Mouse (Mus musculus): ENCODE measurements around the gene Pigc. TPM values are rescaled to one million over a fixed set of nuclear protein-coding genes. Genes with fewer than 3 reads are reported as not detected.

Pigc gene
- polyA plus RNA-seq, 1 experiment from 2014 or later: 35.7 TPM

DNA sequence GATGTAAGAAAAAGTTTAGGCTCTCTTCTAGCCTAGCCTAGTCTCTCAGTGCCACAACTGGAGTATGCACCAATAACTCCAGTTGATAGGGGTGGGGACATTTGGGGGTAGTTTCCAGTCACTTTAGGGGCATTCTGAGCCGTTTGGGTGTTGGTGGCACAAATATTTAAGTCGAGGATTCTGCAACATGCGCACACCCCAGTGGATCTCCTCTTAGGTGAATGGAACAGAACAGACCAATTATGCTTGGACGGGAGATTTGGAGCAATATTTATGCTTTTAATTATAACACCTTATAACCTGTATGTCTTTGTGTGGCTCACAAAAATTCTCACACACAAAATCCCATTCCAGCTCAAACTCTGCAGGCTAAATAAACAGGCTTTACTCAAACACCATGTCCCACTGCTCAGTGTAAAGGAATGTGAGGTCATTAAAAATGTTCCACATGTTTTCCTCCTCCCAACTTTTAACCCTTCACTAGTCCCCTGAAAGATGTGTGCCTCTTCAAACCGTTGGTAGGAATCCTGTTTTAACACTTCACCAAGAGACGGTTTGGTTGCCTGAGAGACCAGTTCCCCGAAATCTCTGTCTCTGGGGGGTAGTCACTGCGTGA, 46.4 kb downstream of the Pigc start:
- Histone ChIP-seq H3K9ac (ENCODE audit: low read length) (no peak overlapping the region), H3K27me3 (ENCODE audit: control insufficient read depth, insufficient read depth, low read length) (no peaks in the 10 kb centered on the region), H3K9me3 (ENCODE audit: control insufficient read depth, low read length) (no peaks in the 10 kb centered on the region), H3K4me1 (ENCODE audit: control insufficient read depth, insufficient read depth, low read length) (no peaks in the 10 kb centered on the region), H3K4me3 (ENCODE audit: low read depth, low read length) (no peak overlapping the region), H3K36me3 (ENCODE audit: control insufficient read depth, insufficient read depth, low read length) (no peaks in the 10 kb centered on the region), H3K27ac (ENCODE audit: low read depth, low read length) (no peak overlapping the region), H3K4me2 (no peak overlapping the region)
- 61% methylated on average over 8 of the region's 8 CpGs for WGBS
- ATAC-seq (ENCODE audit: low FRiP score) (no peak), DNase-seq (ENCODE audit: low spot score, missing footprints) (no peak)

DNA sequence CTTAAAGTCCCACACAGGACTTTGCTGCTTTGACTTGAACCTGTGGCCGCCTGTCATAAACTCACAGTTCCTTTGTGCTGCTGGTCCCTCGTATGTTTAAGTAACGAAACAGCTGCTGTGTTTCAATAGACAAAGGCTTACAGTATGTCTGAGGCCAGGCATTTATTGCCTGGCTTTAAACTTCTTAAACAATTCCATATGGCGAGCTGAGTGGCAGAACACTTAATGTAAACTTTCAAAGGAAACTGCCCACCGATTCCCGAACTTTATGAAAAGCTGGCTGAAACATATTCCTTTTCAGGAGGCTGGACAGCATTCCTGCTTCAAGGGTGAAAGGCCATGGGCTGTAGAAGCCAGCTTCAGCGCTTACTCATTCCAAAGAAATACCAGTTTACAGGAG, 48.0 kb downstream of the Pigc start:
- Histone ChIP-seq H3K9ac (ENCODE audit: low read length) (no peak overlapping the region), H3K36me3 (ENCODE audit: control insufficient read depth, insufficient read depth, low read length) (no peaks in the 10 kb centered on the region), H3K4me3 (ENCODE audit: low read depth, low read length) (no peak overlapping the region), H3K4me2 (no peak overlapping the region), H3K27me3 (ENCODE audit: control insufficient read depth, insufficient read depth, low read length) (no peaks in the 10 kb centered on the region), H3K9me3 (ENCODE audit: control insufficient read depth, low read length) (no peaks in the 10 kb centered on the region), H3K4me1 (ENCODE audit: control insufficient read depth, insufficient read depth, low read length) (0 out of 2 replicates have a peak, but pooled peaks cover 2% of the 10 kb centered on the region), H3K27ac (ENCODE audit: low read depth, low read length) (no peak overlapping the region)
- WGBS: 68% methylated on average over 7 of the region's 7 CpGs
- no peak for ATAC-seq (ENCODE audit: low FRiP score)
- no peak for DNase-seq (ENCODE audit: low spot score, missing footprints)

GRCm38 (mm10) chr1:162017975-162018600, 49.1 kb downstream of the Pigc start:
- Histone ChIP-seq H3K4me3 (ENCODE audit: low read depth, low read length) (no peak overlapping the region), H3K27ac (ENCODE audit: low read depth, low read length) (no peak overlapping the region), H3K9ac (ENCODE audit: low read length) (no peak overlapping the region), H3K27me3 (ENCODE audit: control insufficient read depth, insufficient read depth, low read length) (no peaks in the 10 kb centered on the region), H3K36me3 (ENCODE audit: control insufficient read depth, insufficient read depth, low read length) (no peaks in the 10 kb centered on the region), H3K4me2 (no peak overlapping the region), H3K9me3 (ENCODE audit: control insufficient read depth, low read length) (no peaks in the 10 kb centered on the region), H3K4me1 (ENCODE audit: control insufficient read depth, insufficient read depth, low read length) (0 out of 2 replicates have a peak, but pooled peaks cover 2% of the 10 kb centered on the region)
- 85% methylated on average over 13 of the region's 13 CpGs for WGBS
- ATAC-seq (ENCODE audit: low FRiP score) (no peak), DNase-seq (ENCODE audit: low spot score, missing footprints) (no peak)

DNA sequence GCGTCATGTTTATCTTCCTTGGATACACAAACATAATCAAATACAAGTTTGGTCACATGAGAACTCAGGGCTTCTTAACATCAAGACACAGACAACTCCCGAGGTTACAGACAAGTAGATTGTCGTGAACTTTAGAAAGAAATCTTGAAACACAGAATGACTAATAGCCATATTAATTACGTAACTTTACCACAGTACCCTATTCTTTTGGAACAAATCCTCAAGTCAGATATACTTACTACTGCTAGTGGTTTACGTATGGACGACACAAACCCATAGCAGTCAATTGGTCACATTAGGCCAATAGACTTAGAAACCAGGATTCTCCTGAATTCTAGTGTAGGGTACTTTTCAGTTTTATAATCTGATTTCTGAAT, 49.6 kb downstream of the Pigc start:
- no peak overlapping the region for H3K27ac ChIP-seq (ENCODE audit: low read depth, low read length)
- DNase-seq (ENCODE audit: low spot score, missing footprints): no peak
- WGBS: 86% methylated on average over 6 of the region's 6 CpGs

DNA sequence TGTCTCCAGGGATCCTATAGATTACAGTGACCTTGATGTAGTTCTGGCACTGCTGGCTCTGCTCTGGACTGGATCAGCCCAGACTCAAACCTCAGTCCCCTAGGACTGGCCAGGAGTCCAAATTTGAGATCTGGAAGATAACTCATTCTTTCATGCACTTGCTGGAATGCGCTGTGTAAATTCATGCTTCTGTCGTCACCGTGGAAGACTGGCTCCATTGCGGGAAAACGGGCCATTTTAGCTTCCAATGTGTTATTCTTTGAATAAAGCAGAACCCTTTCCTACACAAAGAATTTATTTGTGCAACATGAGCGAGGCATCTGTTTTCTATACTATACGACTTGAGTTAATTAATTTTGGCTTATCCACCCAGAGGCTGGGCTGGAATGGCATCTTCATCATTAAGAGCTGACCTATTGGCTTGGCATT, 51.3 kb downstream of the Pigc start:
- 73% methylated on average over 7 of the region's 7 CpGs for WGBS
- ATAC-seq (ENCODE audit: low FRiP score): peak; percentile 22
- H3K4me2 ChIP-seq: no peak overlapping the region
- 0 out of 2 replicates have a peak, but pooled peaks cover 2% of the 10 kb centered on the region for H3K4me1 ChIP-seq (ENCODE audit: control insufficient read depth, insufficient read depth, low read length)
- H3K27me3 ChIP-seq (ENCODE audit: control insufficient read depth, insufficient read depth, low read length): no peaks in the 10 kb centered on the region
- no peak overlapping the region for H3K27ac ChIP-seq (ENCODE audit: low read depth, low read length)
- no peak for DNase-seq (ENCODE audit: low spot score, missing footprints)
- H3K4me3 ChIP-seq (ENCODE audit: low read depth, low read length): no peak overlapping the region
- H3K9ac ChIP-seq (ENCODE audit: low read length): no peak overlapping the region
- no peaks in the 10 kb centered on the region for H3K9me3 ChIP-seq (ENCODE audit: control insufficient read depth, low read length)
- no peaks in the 10 kb centered on the region for H3K36me3 ChIP-seq (ENCODE audit: control insufficient read depth, insufficient read depth, low read length)

More for the DNA sequence above, 49.6 kb downstream of the Pigc start:
- H3K4me3 ChIP-seq (ENCODE audit: low read depth, low read length): no peak overlapping the region
- 0 out of 2 replicates have a peak, but pooled peaks cover 2% of the 10 kb centered on the region for H3K4me1 ChIP-seq (ENCODE audit: control insufficient read depth, insufficient read depth, low read length)
- H3K36me3 ChIP-seq (ENCODE audit: control insufficient read depth, insufficient read depth, low read length): no peaks in the 10 kb centered on the region
- no peak overlapping the region for H3K4me2 ChIP-seq
- H3K9me3 ChIP-seq (ENCODE audit: control insufficient read depth, low read length): no peaks in the 10 kb centered on the region
- no peaks in the 10 kb centered on the region for H3K27me3 ChIP-seq (ENCODE audit: control insufficient read depth, insufficient read depth, low read length)
- no peak overlapping the region for H3K9ac ChIP-seq (ENCODE audit: low read length)
- ATAC-seq (ENCODE audit: low FRiP score): no peak

DNA sequence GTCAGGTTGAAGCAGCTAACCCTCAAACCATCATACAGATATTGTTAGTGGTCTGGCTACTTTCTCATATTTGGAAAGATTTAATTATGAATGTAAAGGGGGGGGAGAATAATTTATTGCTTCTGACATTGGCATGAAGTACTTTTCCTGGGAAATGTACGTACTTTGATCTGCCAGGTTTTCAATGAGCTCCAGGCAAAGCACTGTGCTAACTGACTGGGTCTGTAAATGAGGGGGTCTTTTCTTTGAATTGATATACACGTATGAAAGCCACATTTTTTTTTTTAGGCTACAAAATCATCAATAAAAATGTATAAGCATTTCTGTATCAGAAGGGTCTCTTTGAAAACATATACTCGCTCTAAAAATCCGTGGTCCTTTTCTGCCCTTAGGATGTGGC, 51.8 kb downstream of the Pigc start:
- H3K4me1 ChIP-seq (ENCODE audit: control insufficient read depth, insufficient read depth, low read length): 0 out of 2 replicates have a peak, but pooled peaks cover 2% of the 10 kb centered on the region
- no peak overlapping the region for H3K27ac ChIP-seq (ENCODE audit: low read depth, low read length)
- H3K27me3 ChIP-seq (ENCODE audit: control insufficient read depth, insufficient read depth, low read length): no peaks in the 10 kb centered on the region

More for the DNA sequence above, 51.8 kb downstream of the Pigc start:
- Histone ChIP-seq H3K4me3 (ENCODE audit: low read depth, low read length) (no peak overlapping the region), H3K4me2 (no peak overlapping the region), H3K9me3 (ENCODE audit: control insufficient read depth, low read length) (no peaks in the 10 kb centered on the region), H3K36me3 (ENCODE audit: control insufficient read depth, insufficient read depth, low read length) (no peaks in the 10 kb centered on the region), H3K9ac (ENCODE audit: low read length) (no peak overlapping the region)
- no peak for DNase-seq (ENCODE audit: low spot score, missing footprints)
- ATAC-seq (ENCODE audit: low FRiP score): no peak
- WGBS: 81% methylated on average over 4 of the region's 4 CpGs

Other genes with a start within 250 kb of the Pigc start
- gene Fasl, start 180.7 kb upstream of the Pigc start, polyA plus RNA-seq (2014; fragmentation: Nextera tagmentation; extraction: Ambion mirVana): 0.12 and 0.30 TPM in 2 replicates
- 27.1 and 31.0 TPM in 2 replicates for gene Suco, start 92.5 kb upstream of the Pigc start, polyA plus RNA-seq (2014; fragmentation: Nextera tagmentation; extraction: Ambion mirVana)
- gene 4930558K02Rik, start 10.4 kb downstream of the Pigc start, polyA plus RNA-seq (2014; fragmentation: Nextera tagmentation; extraction: Ambion mirVana): not detected in 2 replicates